Mouse (Mus musculus) bone marrow, adult 2 months (tissue): ENCODE measurements around the gene Krt8.

Source experiments
- CTCF ChIP-seq: fragments of 200-500 bp; IDR thresholded peaks from 2 replicates; pipeline ENCODE4 v1.5.1; 2011; ENCODE audit warnings: low read length, control low read depth; ENCODE audit not compliant: control insufficient read depth, insufficient read depth
- POLR2A ChIP-seq: fragments of 200-500 bp; IDR thresholded peaks from 2 replicates; pipeline ENCODE4 v1.6.1; 2011; ENCODE audit warnings: low read depth, mild to moderate bottlenecking, control low read depth, low read length, borderline replicate concordance; ENCODE audit not compliant: control insufficient read depth

- TF ChIP-seq CTCF (no peak), POLR2A (no peak)
Observed at GRCm38 (mm10) chr15:102051920-102052683, 47.8 kb upstream of the Krt8 start.
